Mouse (Mus musculus) kidney, adult 9 months (tissue): Measurements from ENCODE around the gene Zfp966.
"Not testable (repeated sequence)": the region's sequence is repeated elsewhere in the genome, so short reads cannot be mapped to it uniquely, and the experiment has no call there.

Source experiments
- DNase-seq: peaks from one replicate; pipeline ENCODE4 v3.0.0; 2022

Zfp966 gene

GRCm38 (mm10) chr2:175931000-175931399 is at the start of gene Zfp966:
Zfp966 (minus strand) TSS chr2:175931100.
- DNase-seq, result not testable (repeated sequence)

GRCm38 (mm10) chr2:175965031-175965430 is 34.1 kb upstream of the Zfp966 start, which contains the start of gene Gm2026:
Gm2026 (plus strand) TSS chr2:175965331.
- not testable (repeated sequence) for DNase-seq

GRCm38 (mm10) chr2:175869024-175869423 is 61.9 kb downstream of the Zfp966 start, which contains the start of gene Gm6710:
Gm6710 (plus strand) TSS chr2:175869219.
- DNase-seq, result not testable (repeated sequence)
